In genomic region chr5:30198257-30198656, GRCm38 (mm10) we compare ENCODE assay signal across 16 mouse cellular contexts. TPM values are rescaled to one million over a fixed set of nuclear protein-coding genes. Genes with fewer than 3 reads are reported as not detected.
DNase-seq lines count a peak whose midpoint lies in the region; ATAC-seq and TF ChIP-seq lines count a peak whose summit lies in the region.
"Had no signal": no experiment of that assay in that cellular context is flagged by ENCODE, and none has a peak within 500 bp of the region (broad histone marks: within the 10 kb centered on the region; RNA-seq: fewer than 3 reads in every experiment).

No protein-coding gene starts in this region.

- H3K4me1 ChIP-seq in liver, postnatal 0 days (ENCODE audit: insufficient read depth) = peaks cover 3% of the 10 kb centered on the region; the same call in 1 of the 2 replicates
- peaks cover 33% of the 10 kb centered on the region for H3K4me1 ChIP-seq in G1E (ENCODE audit: insufficient read depth, low read depth, low read length)
- peaks cover 3% of the 10 kb centered on the region; the same call in 1 of the 2 replicates for H3K4me1 ChIP-seq in intestine, embryonic 16.5 days (ENCODE audit: control insufficient read depth, insufficient read depth, low read length)
- H3K4me1 ChIP-seq in stomach, postnatal 0 days (replicated peaks; ENCODE audit: control insufficient read depth, insufficient read depth) = no peaks in the 10 kb centered on the region
- no peaks in the 10 kb centered on the region for H3K4me1 ChIP-seq in hindbrain, embryonic 11.5 days (replicated peaks; ENCODE audit: control insufficient read depth, insufficient read depth, low read length)
- H3K4me1 ChIP-seq: embryonic facial prominence, embryonic 15.5 days had no signal

- WGBS in liver, postnatal 0 days (ENCODE audit: insufficient replicate concordance) = 45% methylated on average over 7 of the region's 7 CpGs
- WGBS in intestine, embryonic 16.5 days = 62% methylated on average over 7 of the region's 7 CpGs
- WGBS in stomach, postnatal 0 days = 72% methylated on average over 7 of the region's 7 CpGs
- WGBS in hindbrain, embryonic 11.5 days = 79% methylated on average over 7 of the region's 7 CpGs

- ATAC-seq in liver, postnatal 0 days = no peak
- ATAC-seq in G1E (ENCODE audit: extremely low read depth, insufficient number of reproducible peaks, low FRiP score, poor library complexity, severe bottlenecking) = peak; percentile 76
- ATAC-seq in intestine, embryonic 16.5 days = peak; percentile 68
- ATAC-seq in stomach, postnatal 0 days (ENCODE audit: low FRiP score, low TSS enrichment) = peak; percentile 53; the same call in 1 of the 2 replicates
- ATAC-seq in hindbrain, embryonic 11.5 days (ENCODE audit: low FRiP score) = no peak
- no peak for ATAC-seq in monocyte, adult 5-6 weeks (replicated peaks; ENCODE audit: insufficient number of reproducible peaks, low FRiP score, low TSS enrichment, poor library complexity, severe bottlenecking)

- no peak overlapping the region for H3K4me2 ChIP-seq in liver, postnatal 0 days (ENCODE audit: low read depth, low read length)
- H3K4me2 ChIP-seq in intestine, embryonic 16.5 days (ENCODE audit: low read depth, low read length) = no peak overlapping the region
- H3K4me2 ChIP-seq in stomach, postnatal 0 days (replicated peaks; ENCODE audit: low read depth) = no peak overlapping the region
- H3K4me2 ChIP-seq in hindbrain, embryonic 11.5 days (replicated peaks; ENCODE audit: low read depth, low read length) = no peak overlapping the region
- H3K4me2 ChIP-seq: embryonic facial prominence, embryonic 15.5 days had no signal

- DNase-seq in liver (peak; percentile 20), G1E (ENCODE audit: low spot score) (peak; percentile 65)
- DNase-seq in liver, postnatal 0 days = no peak
- DNase-seq in stomach, postnatal 0 days (ENCODE audit: low spot score) = peak; percentile 64
- DNase-seq in testis, postnatal 14 days (ENCODE audit: low spot score) = no peak
- DNase-seq in hindbrain, embryonic 11.5 days (ENCODE audit: low spot score) = no peak
- DNase-seq: cerebellum, adult 11-12 months; heart, postnatal 14 days; kidney, adult 11 months had no signal

- no peak overlapping the region for H3K4me3 ChIP-seq in liver, postnatal 0 days (ENCODE audit: low read depth, low read length)
- peak overlapping the region; percentile 44; the same call in 1 of the 2 replicates for H3K4me3 ChIP-seq in G1E (ENCODE audit: low read depth, low read length)
- H3K4me3 ChIP-seq in intestine, embryonic 16.5 days (ENCODE audit: low read length) = no peak overlapping the region
- no peak overlapping the region for H3K4me3 ChIP-seq in stomach, postnatal 0 days (ENCODE audit: low read depth, low read length)
- no peak overlapping the region for H3K4me3 ChIP-seq in hindbrain, embryonic 11.5 days (ENCODE audit: low read depth, low read length)
- H3K4me3 ChIP-seq: embryonic facial prominence, embryonic 15.5 days; myocyte had no signal

- no peak for TF ChIP-seq CTCF in liver, postnatal 0 days (IDR thresholded peaks at IDR 0.05; ENCODE audit: low read depth)
- no peak for TF ChIP-seq CTCF in G1E (IDR thresholded peaks at IDR 0.05; ENCODE audit: low read depth, low read length)
- no peak for TF ChIP-seq CTCF in stomach, postnatal 0 days (IDR thresholded peaks at IDR 0.05; ENCODE audit: low read depth)

- no peaks in the 10 kb centered on the region for H3K27me3 ChIP-seq in liver, postnatal 0 days (ENCODE audit: insufficient read depth, low read length)
- peaks cover 13% of the 10 kb centered on the region for H3K27me3 ChIP-seq in G1E (ENCODE audit: insufficient read depth, low read length)
- H3K27me3 ChIP-seq in intestine, embryonic 16.5 days (replicated peaks; ENCODE audit: control insufficient read depth, insufficient read depth, low read length) = no peaks in the 10 kb centered on the region
- no peaks in the 10 kb centered on the region for H3K27me3 ChIP-seq in stomach, postnatal 0 days (ENCODE audit: control insufficient read depth, insufficient read depth, low read length)
- H3K27me3 ChIP-seq in hindbrain, embryonic 11.5 days (ENCODE audit: control insufficient read depth, insufficient read depth, low read length) = no peaks in the 10 kb centered on the region
- H3K27me3 ChIP-seq: embryonic facial prominence, embryonic 15.5 days had no signal

- no peaks in the 10 kb centered on the region for H3K9me3 ChIP-seq in liver, postnatal 0 days (ENCODE audit: low read length)
- H3K9me3 ChIP-seq in G1E (replicated peaks) = no peaks in the 10 kb centered on the region
- no peaks in the 10 kb centered on the region for H3K9me3 ChIP-seq in intestine, embryonic 16.5 days (ENCODE audit: control insufficient read depth, low read length)
- no peaks in the 10 kb centered on the region for H3K9me3 ChIP-seq in stomach, postnatal 0 days (ENCODE audit: control insufficient read depth, low read length)
- no peaks in the 10 kb centered on the region for H3K9me3 ChIP-seq in hindbrain, embryonic 11.5 days (ENCODE audit: control insufficient read depth, low read length)
- H3K9me3 ChIP-seq: embryonic facial prominence, embryonic 15.5 days had no signal

- no peak for TF ChIP-seq EP300 in liver, postnatal 0 days (IDR thresholded peaks at IDR 0.05; ENCODE audit: low read depth)
- TF ChIP-seq EP300 in stomach, postnatal 0 days (optimal IDR thresholded peaks at IDR 0.05) = no peak

- H3K27ac ChIP-seq in liver, postnatal 0 days (ENCODE audit: low read depth) = no peak overlapping the region
- H3K27ac ChIP-seq in intestine, embryonic 16.5 days (ENCODE audit: low read length) = no peak overlapping the region
- H3K27ac ChIP-seq in stomach, postnatal 0 days (replicated peaks) = no peak overlapping the region
- no peak overlapping the region for H3K27ac ChIP-seq in hindbrain, embryonic 11.5 days (ENCODE audit: low read depth, low read length)
- H3K27ac ChIP-seq: embryonic facial prominence, embryonic 15.5 days had no signal

- no peak overlapping the region for H3K9ac ChIP-seq in liver, postnatal 0 days (replicated peaks)
- H3K9ac ChIP-seq in intestine, embryonic 16.5 days (ENCODE audit: low read depth, low read length) = no peak overlapping the region
- H3K9ac ChIP-seq in stomach, postnatal 0 days (ENCODE audit: low read length) = no peak overlapping the region
- no peak overlapping the region for H3K9ac ChIP-seq in hindbrain, embryonic 11.5 days (ENCODE audit: low read depth, low read length)
- H3K9ac ChIP-seq: embryonic facial prominence, embryonic 15.5 days had no signal

- no peaks in the 10 kb centered on the region for H3K36me3 ChIP-seq in liver, postnatal 0 days (replicated peaks; ENCODE audit: insufficient read depth, low read length)
- H3K36me3 ChIP-seq in G1E (replicated peaks) = no peaks in the 10 kb centered on the region
- no peaks in the 10 kb centered on the region for H3K36me3 ChIP-seq in intestine, embryonic 16.5 days (ENCODE audit: control insufficient read depth, insufficient read depth, low read length)
- no peaks in the 10 kb centered on the region for H3K36me3 ChIP-seq in stomach, postnatal 0 days (ENCODE audit: control insufficient read depth, insufficient read depth, low read length)
- H3K36me3 ChIP-seq in hindbrain, embryonic 11.5 days (ENCODE audit: control insufficient read depth, insufficient read depth, low read length) = no peaks in the 10 kb centered on the region
- H3K36me3 ChIP-seq: embryonic facial prominence, embryonic 15.5 days had no signal

RNA-seq across cellular contexts. Expression of gene Adgrf3, which starts 7.3 kb away (rescaled TPM):
- polyA plus RNA-seq in liver, postnatal 0 days (2015; fragmentation: Nextera tagmentation; extraction: Ambion mirVana) = not detected in 2 replicates
- total RNA-seq in G1E (2014; fragmentation: Nextera tagmentation) (1.1 and 1.3 TPM in 2 replicates), G1E (2017) (0.11 and 0.23 TPM in 2 replicates)
- 0.02 and 0.03 TPM in 2 replicates for polyA plus RNA-seq in G1E (2012)
- 0.15 and 0.29 TPM in 2 replicates for polyA plus RNA-seq in intestine, embryonic 16.5 days (2015; fragmentation: Nextera tagmentation; extraction: Ambion mirVana)
- 0.12 and 0.24 TPM in 2 replicates for polyA plus RNA-seq in stomach, postnatal 0 days (2015; fragmentation: Nextera tagmentation; extraction: Ambion mirVana)
- polyA plus RNA-seq in hindbrain, embryonic 11.5 days (2014; fragmentation: Nextera tagmentation; extraction: Ambion mirVana) = not detected in 2 replicates
- total RNA-seq in monocyte, adult 5-6 weeks (2017) = not detected in 3 replicates
- total RNA-seq: left cerebral cortex, adult 8-10 months had no signal
- polyA plus RNA-seq: cortical plate, adult 2 months; frontal cortex, adult 2 months had no signal

RNA-seq across cellular contexts. Expression of gene Selenoi, which starts 34.1 kb away (rescaled TPM):
- polyA plus RNA-seq in liver, postnatal 0 days (2015; fragmentation: Nextera tagmentation; extraction: Ambion mirVana) = 9.3 and 9.8 TPM in 2 replicates
- total RNA-seq in G1E (2014; fragmentation: Nextera tagmentation) (49.7 and 54.0 TPM in 2 replicates), G1E (2017) (41.7 and 55.2 TPM in 2 replicates)
- polyA plus RNA-seq in G1E (2012) = 0.95 and 1.6 TPM in 2 replicates
- polyA plus RNA-seq in intestine, embryonic 16.5 days (2015; fragmentation: Nextera tagmentation; extraction: Ambion mirVana) = 52.2 and 57.8 TPM in 2 replicates
- polyA plus RNA-seq in stomach, postnatal 0 days (2015; fragmentation: Nextera tagmentation; extraction: Ambion mirVana) = 25.5 and 26.7 TPM in 2 replicates
- 24.0 and 25.4 TPM in 2 replicates for polyA plus RNA-seq in hindbrain, embryonic 11.5 days (2014; fragmentation: Nextera tagmentation; extraction: Ambion mirVana)
- total RNA-seq in monocyte, adult 5-6 weeks (2017) = 19.7 to 23.6 TPM (median 22.3 TPM) in 3 replicates

RNA-seq across cellular contexts. Expression of gene Hadhb, which starts 43.2 kb away (rescaled TPM):
- polyA plus RNA-seq in liver, postnatal 0 days (2015; fragmentation: Nextera tagmentation; extraction: Ambion mirVana) = 421 and 447 TPM in 2 replicates
- total RNA-seq in G1E (2014; fragmentation: Nextera tagmentation) = 61.4 and 74.9 TPM in 2 replicates
- total RNA-seq in G1E (2017) = 108 and 112 TPM in 2 replicates
- 16.3 and 51.3 TPM in 2 replicates for polyA plus RNA-seq in G1E (2012)
- 340 and 367 TPM in 2 replicates for polyA plus RNA-seq in intestine, embryonic 16.5 days (2015; fragmentation: Nextera tagmentation; extraction: Ambion mirVana)
- polyA plus RNA-seq in stomach, postnatal 0 days (2015; fragmentation: Nextera tagmentation; extraction: Ambion mirVana) = 323 and 350 TPM in 2 replicates
- 99.9 and 106 TPM in 2 replicates for polyA plus RNA-seq in hindbrain, embryonic 11.5 days (2014; fragmentation: Nextera tagmentation; extraction: Ambion mirVana)
- total RNA-seq in monocyte, adult 5-6 weeks (2017) = 86.5 to 145 TPM (median 87.3 TPM) in 3 replicates

RNA-seq across cellular contexts. Expression of gene Hadha, which starts 43.3 kb away (rescaled TPM):
- 224 and 228 TPM in 2 replicates for polyA plus RNA-seq in liver, postnatal 0 days (2015; fragmentation: Nextera tagmentation; extraction: Ambion mirVana)
- total RNA-seq in G1E (2014; fragmentation: Nextera tagmentation) (121 and 133 TPM in 2 replicates), G1E (2017) (162 and 168 TPM in 2 replicates)
- 18.4 and 29.8 TPM in 2 replicates for polyA plus RNA-seq in G1E (2012)
- polyA plus RNA-seq in intestine, embryonic 16.5 days (2015; fragmentation: Nextera tagmentation; extraction: Ambion mirVana) = 232 and 255 TPM in 2 replicates
- 201 and 213 TPM in 2 replicates for polyA plus RNA-seq in stomach, postnatal 0 days (2015; fragmentation: Nextera tagmentation; extraction: Ambion mirVana)
- polyA plus RNA-seq in hindbrain, embryonic 11.5 days (2014; fragmentation: Nextera tagmentation; extraction: Ambion mirVana) = 59.4 and 81.2 TPM in 2 replicates
- 103 to 133 TPM (median 113 TPM) in 3 replicates for total RNA-seq in monocyte, adult 5-6 weeks (2017)

Comparison
In these comparisons a context has a peak if more than half of its experiments do, and no peak if none do; other contexts are left out.
1. DNase-seq: peak in liver (single experiment), G1E (single experiment) and stomach, postnatal 0 days (single experiment); none in liver, postnatal 0 days (single experiment), testis, postnatal 14 days (single experiment) and hindbrain, embryonic 11.5 days (single experiment).
2. ATAC-seq: peak in G1E (single experiment), intestine, embryonic 16.5 days (single experiment) and stomach, postnatal 0 days (single experiment); none in liver, postnatal 0 days (single experiment), hindbrain, embryonic 11.5 days (single experiment) and monocyte, adult 5-6 weeks (single experiment).